Mouse (Mus musculus): ENCODE data around the gene Btbd16.

The Btbd16 gene

GRCm38 (mm10) chr7:130770707-130771106, 3.2 kb upstream of the Btbd16 start:
- peak; percentile 39 for DNase-seq (ENCODE audit: low read depth)

- no peak for DNase-seq (ENCODE audit: low read depth)
These were observed 568 bp upstream of the Btbd16 start for GRCm38 (mm10) chr7:130773171-130773830.

GRCm38 (mm10) chr7:130780866-130781419, 7.1 kb downstream of the Btbd16 start:
- DNase-seq (ENCODE audit: low read depth): no peak

- DNase-seq (ENCODE audit: low read depth): no peak
These were observed 8.7 kb downstream of the Btbd16 start for GRCm38 (mm10) chr7:130782501-130783050.

- DNase-seq (ENCODE audit: low read depth): no peak
These were observed 12.2 kb downstream of the Btbd16 start for GRCm38 (mm10) chr7:130785923-130786575.

GRCm38 (mm10) chr7:130786708-130787107, 12.8 kb downstream of the Btbd16 start:
- DNase-seq (ENCODE audit: low read depth): no peak

GRCm38 (mm10) chr7:130787537-130787936, 13.7 kb downstream of the Btbd16 start:
- DNase-seq (ENCODE audit: low read depth): no peak

GRCm38 (mm10) chr7:130788950-130789349, 15.1 kb downstream of the Btbd16 start:
- DNase-seq (ENCODE audit: low read depth): no peak

- DNase-seq (ENCODE audit: low read depth): no peak
These were observed 15.6 kb downstream of the Btbd16 start for GRCm38 (mm10) chr7:130789456-130789855.

- DNase-seq (ENCODE audit: low read depth): no peak
These were observed 19.8 kb downstream of the Btbd16 start for GRCm38 (mm10) chr7:130793671-130794070.

- DNase-seq (ENCODE audit: low read depth): no peak
These were observed 22.9 kb downstream of the Btbd16 start for GRCm38 (mm10) chr7:130796786-130797185.

- DNase-seq (ENCODE audit: low read depth): no peak
These were observed 23.7 kb downstream of the Btbd16 start for GRCm38 (mm10) chr7:130797524-130797923.

GRCm38 (mm10) chr7:130799418-130799817, 25.5 kb downstream of the Btbd16 start:
- DNase-seq (ENCODE audit: low read depth): no peak

- no peak for DNase-seq (ENCODE audit: low read depth)
These were observed 26.8 kb downstream of the Btbd16 start for GRCm38 (mm10) chr7:130800681-130801080.

- no peak for DNase-seq (ENCODE audit: low read depth)
These were observed 27.9 kb downstream of the Btbd16 start for GRCm38 (mm10) chr7:130801811-130802210.

- DNase-seq (ENCODE audit: low read depth): no peak
These were observed 29.5 kb downstream of the Btbd16 start for GRCm38 (mm10) chr7:130803251-130803825.

- no peak for DNase-seq (ENCODE audit: low read depth)
These were observed 31.1 kb downstream of the Btbd16 start for GRCm38 (mm10) chr7:130804991-130805390.

GRCm38 (mm10) chr7:130807749-130808148, 33.9 kb downstream of the Btbd16 start:
- DNase-seq (ENCODE audit: low read depth): no peak

- no peak for DNase-seq (ENCODE audit: low read depth)
These were observed 34.8 kb downstream of the Btbd16 start for GRCm38 (mm10) chr7:130808694-130809093.

GRCm38 (mm10) chr7:130810238-130810637, 36.4 kb downstream of the Btbd16 start:
- no peak for DNase-seq (ENCODE audit: low read depth)

- DNase-seq (ENCODE audit: low read depth): no peak
These were observed 38.5 kb downstream of the Btbd16 start for GRCm38 (mm10) chr7:130812407-130812806.

- no peak for DNase-seq (ENCODE audit: low read depth)
These were observed 41.7 kb downstream of the Btbd16 start for GRCm38 (mm10) chr7:130815601-130816000.

- DNase-seq (ENCODE audit: low read depth): no peak
These were observed 42.4 kb downstream of the Btbd16 start for GRCm38 (mm10) chr7:130816243-130816642.
